Mouse (Mus musculus): ENCODE measurements at regions not wholly inside any gene's neighbourhood (a gene's known extent, or its start where the extent isn't known, plus 50 kb on each side); places are given as distances from the start of the nearest gene placed in this dataset.

- Histone ChIP-seq H3K9ac (no peak overlapping the region), H3K4me2 (replicated peaks) (no peak overlapping the region), H3K27ac (no peak overlapping the region), H3K27me3 (replicated peaks) (no peaks in the 10 kb centered on the region), H3K4me3 (replicated peaks) (no peak overlapping the region), H3K4me1 (replicated peaks) (no peaks in the 10 kb centered on the region), H3K36me3 (no peaks in the 10 kb centered on the region), H3K9me3 (no peaks in the 10 kb centered on the region)
- WGBS, result 58% methylated on average over 3 of the region's 3 CpGs
- ATAC-seq, result no peak
These were observed 114.2 kb upstream of the Cblb start for GRCm38 (mm10) chr16:51916820-51917219.

GRCm38 (mm10) chr16:51917540-51917939, 113.5 kb upstream of the Cblb start:
- Histone ChIP-seq H3K27me3 (replicated peaks) (no peaks in the 10 kb centered on the region), H3K4me2 (replicated peaks) (no peak overlapping the region), H3K4me3 (replicated peaks) (no peak overlapping the region), H3K4me1 (replicated peaks) (no peaks in the 10 kb centered on the region), H3K36me3 (no peaks in the 10 kb centered on the region), H3K9ac (no peak overlapping the region), H3K27ac (no peak overlapping the region), H3K9me3 (no peaks in the 10 kb centered on the region)
- ATAC-seq, result no peak
- WGBS, result 24% methylated on average over 2 of the region's 2 CpGs

GRCm38 (mm10) chr16:51921025-51921424, 110.0 kb upstream of the Cblb start:
- H3K4me1 ChIP-seq (replicated peaks), result no peaks in the 10 kb centered on the region
- 77% methylated on average over 4 of the region's 4 CpGs for WGBS
- no peak overlapping the region for H3K4me3 ChIP-seq (replicated peaks)
- H3K27ac ChIP-seq, result no peak overlapping the region
- no peak overlapping the region for H3K4me2 ChIP-seq (replicated peaks)
- H3K9me3 ChIP-seq, result no peaks in the 10 kb centered on the region
- no peaks in the 10 kb centered on the region for H3K27me3 ChIP-seq (replicated peaks)
- no peaks in the 10 kb centered on the region for H3K36me3 ChIP-seq
- peak; percentile 45; the same call in 1 of the 2 replicates for ATAC-seq
- no peak overlapping the region for H3K9ac ChIP-seq

- H3K9ac ChIP-seq, result no peak overlapping the region
- no peaks in the 10 kb centered on the region for H3K27me3 ChIP-seq (replicated peaks)
- ATAC-seq, result no peak
- no peak overlapping the region for H3K4me2 ChIP-seq (replicated peaks)
- no peaks in the 10 kb centered on the region for H3K36me3 ChIP-seq
- WGBS, result 62% methylated on average over 3 of the region's 3 CpGs
- H3K4me3 ChIP-seq (replicated peaks), result no peak overlapping the region
- H3K9me3 ChIP-seq, result no peaks in the 10 kb centered on the region
- no peak overlapping the region for H3K27ac ChIP-seq
- no peaks in the 10 kb centered on the region for H3K4me1 ChIP-seq (replicated peaks)
These were observed 108.4 kb upstream of the Cblb start for GRCm38 (mm10) chr16:51922589-51922988.

- 84% methylated on average over 3 of the region's 3 CpGs for WGBS
- H3K4me1 ChIP-seq (replicated peaks), result no peaks in the 10 kb centered on the region
- H3K36me3 ChIP-seq, result no peaks in the 10 kb centered on the region
- H3K27me3 ChIP-seq (replicated peaks), result no peaks in the 10 kb centered on the region
- no peak overlapping the region for H3K27ac ChIP-seq
- no peaks in the 10 kb centered on the region for H3K9me3 ChIP-seq
- no peak overlapping the region for H3K4me2 ChIP-seq (replicated peaks)
- no peak overlapping the region for H3K9ac ChIP-seq
- no peak for ATAC-seq
- no peak overlapping the region for H3K4me3 ChIP-seq (replicated peaks)
These were observed 105.4 kb upstream of the Cblb start for GRCm38 (mm10) chr16:51925639-51926038.

GRCm38 (mm10) chr16:51933122-51933521, 97.9 kb upstream of the Cblb start:
- H3K36me3 ChIP-seq, result no peaks in the 10 kb centered on the region
- H3K4me1 ChIP-seq (replicated peaks), result no peaks in the 10 kb centered on the region
- H3K4me2 ChIP-seq (replicated peaks), result no peak overlapping the region
- no peaks in the 10 kb centered on the region for H3K27me3 ChIP-seq (replicated peaks)
- 85% methylated on average over 2 of the region's 2 CpGs for WGBS
- no peak overlapping the region for H3K4me3 ChIP-seq (replicated peaks)
- ATAC-seq, result no peak
- H3K9me3 ChIP-seq, result no peaks in the 10 kb centered on the region
- H3K27ac ChIP-seq, result no peak overlapping the region
- no peak overlapping the region for H3K9ac ChIP-seq

GRCm38 (mm10) chr16:51933965-51934364, 97.1 kb upstream of the Cblb start:
- Histone ChIP-seq H3K4me1 (replicated peaks) (no peaks in the 10 kb centered on the region), H3K27ac (no peak overlapping the region), H3K4me2 (replicated peaks) (no peak overlapping the region), H3K27me3 (replicated peaks) (no peaks in the 10 kb centered on the region), H3K9ac (no peak overlapping the region), H3K4me3 (replicated peaks) (no peak overlapping the region), H3K36me3 (no peaks in the 10 kb centered on the region), H3K9me3 (no peaks in the 10 kb centered on the region)
- ATAC-seq, result no peak
- 74% methylated on average over 3 of the region's 3 CpGs for WGBS

- ATAC-seq, result no peak
- Histone ChIP-seq H3K36me3 (no peaks in the 10 kb centered on the region), H3K27ac (no peak overlapping the region), H3K4me1 (replicated peaks) (no peaks in the 10 kb centered on the region), H3K9ac (no peak overlapping the region), H3K4me2 (replicated peaks) (no peak overlapping the region), H3K9me3 (no peaks in the 10 kb centered on the region), H3K4me3 (replicated peaks) (no peak overlapping the region), H3K27me3 (replicated peaks) (no peaks in the 10 kb centered on the region)
- 80% methylated on average over 9 of the region's 9 CpGs for WGBS
These were observed 93.7 kb upstream of the Cblb start for GRCm38 (mm10) chr16:51937298-51937697.

- no peak for ATAC-seq
- H3K4me1 ChIP-seq (replicated peaks), result no peaks in the 10 kb centered on the region
- H3K9ac ChIP-seq, result no peak overlapping the region
- H3K36me3 ChIP-seq, result no peaks in the 10 kb centered on the region
- H3K4me2 ChIP-seq (replicated peaks), result no peak overlapping the region
- H3K9me3 ChIP-seq, result no peaks in the 10 kb centered on the region
- H3K4me3 ChIP-seq (replicated peaks), result no peak overlapping the region
- no peaks in the 10 kb centered on the region for H3K27me3 ChIP-seq (replicated peaks)
- no peak overlapping the region for H3K27ac ChIP-seq
- 90% methylated on average over 5 of the region's 5 CpGs for WGBS
These were observed 92.0 kb upstream of the Cblb start for GRCm38 (mm10) chr16:51939061-51939460.

- H3K36me3 ChIP-seq, result no peaks in the 10 kb centered on the region
- no peak overlapping the region for H3K4me2 ChIP-seq (replicated peaks)
- no peak overlapping the region for H3K27ac ChIP-seq
- H3K4me1 ChIP-seq (replicated peaks), result no peaks in the 10 kb centered on the region
- H3K27me3 ChIP-seq (replicated peaks), result no peaks in the 10 kb centered on the region
- no peak overlapping the region for H3K4me3 ChIP-seq (replicated peaks)
- no peak for ATAC-seq
- no peak overlapping the region for H3K9ac ChIP-seq
- H3K9me3 ChIP-seq, result no peaks in the 10 kb centered on the region
These were observed 90.5 kb upstream of the Cblb start for GRCm38 (mm10) chr16:51940574-51940973.

GRCm38 (mm10) chr16:51942431-51943130, 88.4 kb upstream of the Cblb start:
- Histone ChIP-seq H3K9me3 (no peaks in the 10 kb centered on the region), H3K27ac (no peak overlapping the region), H3K36me3 (no peaks in the 10 kb centered on the region), H3K4me3 (replicated peaks) (no peak overlapping the region), H3K27me3 (replicated peaks) (no peaks in the 10 kb centered on the region), H3K4me2 (replicated peaks) (no peak overlapping the region), H3K9ac (no peak overlapping the region), H3K4me1 (replicated peaks) (no peaks in the 10 kb centered on the region)
- peak; percentile 94 for ATAC-seq
- 64% methylated on average over 9 of the region's 9 CpGs for WGBS

GRCm38 (mm10) chr16:51967051-51967845, 63.8 kb upstream of the Cblb start:
- Histone ChIP-seq H3K4me2 (replicated peaks) (no peak overlapping the region), H3K9ac (no peak overlapping the region), H3K27ac (no peak overlapping the region), H3K27me3 (replicated peaks) (no peaks in the 10 kb centered on the region), H3K36me3 (no peaks in the 10 kb centered on the region), H3K9me3 (no peaks in the 10 kb centered on the region), H3K4me1 (replicated peaks) (no peaks in the 10 kb centered on the region), H3K4me3 (replicated peaks) (no peak overlapping the region)
- WGBS, result 85% methylated on average over 6 of the region's 6 CpGs
- no peak for ATAC-seq

All from intestine, embryonic 15.5 days (tissue).